Mouse (Mus musculus): ENCODE results near the gene Hmgcs1. TPM values are rescaled to one million over a fixed set of nuclear protein-coding genes. Genes with fewer than 3 reads are reported as not detected.
"Not testable (repeated sequence)": the region's sequence is repeated elsewhere in the genome, so short reads cannot be mapped to it uniquely, and the experiment has no call there.

Hmgcs1 gene
- polyA plus RNA-seq, 1 experiment from 2014 or later: 64.9 TPM

GRCm38 (mm10) chr13:119704280-119704679 is 14.1 kb downstream of the Hmgcs1 start:
- no peaks in the 10 kb centered on the region for H3K27me3 ChIP-seq
- in situ Hi-C loops (cut with MboI; ENCODE audit: low pct_unique_long_range_greater_than_20kb): no loop called here
- TF ChIP-seq CTCF (IDR thresholded peaks at IDR 0.05): no peak
- ATAC-seq: no peak
- ChIA-PET CTCF (no interaction called here), POLR2A (no interaction called here)
- no peak for DNase-seq (ENCODE audit: low read depth, low spot score)

- not testable (repeated sequence) for DNase-seq (ENCODE audit: low read depth, low spot score)
Measured at GRCm38 (mm10) chr13:119706278-119706880, 16.2 kb downstream of the Hmgcs1 start.

GRCm38 (mm10) chr13:119706953-119707352 is 16.8 kb downstream of the Hmgcs1 start:
- no peaks in the 10 kb centered on the region for H3K27me3 ChIP-seq
- no peak for TF ChIP-seq CTCF (IDR thresholded peaks at IDR 0.05)
- no peak for DNase-seq (ENCODE audit: low read depth, low spot score)
- ChIA-PET CTCF (interaction anchor here (0.6 to 2.0 kb wide), 2 partner anchors 13 to 16 kb away, joined by 4 to 8 read pairs; no protein-coding TSS in a partner anchor), POLR2A (interaction anchor here (0.9 kb wide), 1 partner anchor 13 kb away, joined by 3 read pairs; no protein-coding TSS in a partner anchor)
- no peak for ATAC-seq
- in situ Hi-C loops (cut with MboI; ENCODE audit: low pct_unique_long_range_greater_than_20kb): no loop called here

More at GRCm38 (mm10) chr13:119706278-119706880, 16.2 kb downstream of the Hmgcs1 start:
- in situ Hi-C loops (cut with MboI; ENCODE audit: low pct_unique_long_range_greater_than_20kb); ATAC-seq; H3K27me3 ChIP-seq: not testable (repeated sequence)
- POLR2A ChIA-PET: interaction anchor here (0.9 kb wide), 1 partner anchor 14 kb away, joined by 3 read pairs; no protein-coding TSS in a partner anchor
- CTCF ChIA-PET: interaction anchor here (1.0 to 2.0 kb wide), 2 partner anchors 9 to 13 kb away, joined by 3 to 8 read pairs; no protein-coding TSS in a partner anchor

- no peak for TF ChIP-seq CTCF (IDR thresholded peaks at IDR 0.05)
- CTCF ChIA-PET: no interaction called here
- POLR2A ChIA-PET: no interaction called here
- DNase-seq (ENCODE audit: low read depth, low spot score): no peak
- H3K27me3 ChIP-seq: no peaks in the 10 kb centered on the region
- in situ Hi-C loops (cut with MboI; ENCODE audit: low pct_unique_long_range_greater_than_20kb): no loop called here
- ATAC-seq: no peak
Measured at GRCm38 (mm10) chr13:119707906-119708305, 17.7 kb downstream of the Hmgcs1 start.

- peak; percentile 53 for ATAC-seq
- in situ Hi-C loops (cut with MboI; ENCODE audit: low pct_unique_long_range_greater_than_20kb): no loop called here
- H3K27me3 ChIP-seq: no peaks in the 10 kb centered on the region
- TF ChIP-seq CTCF (IDR thresholded peaks at IDR 0.05): no peak
- ChIA-PET POLR2A (interaction anchor here (0.6 kb wide), 1 partner anchor 61 kb away, joined by 3 read pairs; no protein-coding TSS in a partner anchor), CTCF (no interaction called here)
- no peak for DNase-seq (ENCODE audit: low read depth, low spot score)
Measured at GRCm38 (mm10) chr13:119708941-119709340, 18.8 kb downstream of the Hmgcs1 start.

GRCm38 (mm10) chr13:119709388-119710267 is 19.4 kb downstream of the Hmgcs1 start:
- ChIA-PET CTCF (interaction anchor here (1.7 kb wide), 1 partner anchor 11 kb away, joined by 5 read pairs; no protein-coding TSS in a partner anchor), POLR2A (no interaction called here)
- ATAC-seq (peak; percentile 20), DNase-seq (ENCODE audit: low read depth, low spot score) (no peak)
- H3K27me3 ChIP-seq: no peaks in the 10 kb centered on the region
- no peak for TF ChIP-seq CTCF (IDR thresholded peaks at IDR 0.05)
- in situ Hi-C loops (cut with MboI; ENCODE audit: low pct_unique_long_range_greater_than_20kb): no loop called here

- CTCF ChIA-PET: interaction anchor here (0.8 to 1.7 kb wide), 3 partner anchors 11 to 19 kb away, joined by 4 to 5 read pairs (median 5); no protein-coding TSS in a partner anchor
- DNase-seq (ENCODE audit: low read depth, low spot score) (no peak), ATAC-seq (no peak)
- TF ChIP-seq CTCF (IDR thresholded peaks at IDR 0.05): no peak
- POLR2A ChIA-PET: no interaction called here
- in situ Hi-C loops (cut with MboI; ENCODE audit: low pct_unique_long_range_greater_than_20kb): no loop called here
- H3K27me3 ChIP-seq: no peaks in the 10 kb centered on the region
Measured at GRCm38 (mm10) chr13:119710268-119710610, 20.1 kb downstream of the Hmgcs1 start.

- no peak for TF ChIP-seq CTCF (IDR thresholded peaks at IDR 0.05)
- in situ Hi-C loops (cut with MboI; ENCODE audit: low pct_unique_long_range_greater_than_20kb): no loop called here
- CTCF ChIA-PET: no interaction called here
- POLR2A ChIA-PET: interaction anchor here (1.4 kb wide), 1 partner anchor 19 kb away, joined by 3 read pairs; no protein-coding TSS in a partner anchor
- ATAC-seq (no peak), DNase-seq (ENCODE audit: low read depth, low spot score) (no peak)
- H3K27me3 ChIP-seq: no peaks in the 10 kb centered on the region
Measured at GRCm38 (mm10) chr13:119712463-119712862, 22.3 kb downstream of the Hmgcs1 start.

GRCm38 (mm10) chr13:119713107-119713787 is 23.1 kb downstream of the Hmgcs1 start:
- TF ChIP-seq CTCF (IDR thresholded peaks at IDR 0.05): no peak
- DNase-seq (ENCODE audit: low read depth, low spot score) (no peak), ATAC-seq (no peak)
- POLR2A ChIA-PET: no interaction called here
- in situ Hi-C loops (cut with MboI; ENCODE audit: low pct_unique_long_range_greater_than_20kb): no loop called here
- CTCF ChIA-PET: interaction anchor here (1.5 kb wide), 1 partner anchor 19 kb away, joined by 4 read pairs; no protein-coding TSS in a partner anchor
- no peaks in the 10 kb centered on the region for H3K27me3 ChIP-seq

GRCm38 (mm10) chr13:119713821-119714220 is 23.6 kb downstream of the Hmgcs1 start:
- DNase-seq (ENCODE audit: low read depth, low spot score) (no peak), ATAC-seq (no peak)
- ChIA-PET CTCF (interaction anchor here (1.5 kb wide), 1 partner anchor 18 kb away, joined by 4 read pairs; no protein-coding TSS in a partner anchor), POLR2A (no interaction called here)
- TF ChIP-seq CTCF (IDR thresholded peaks at IDR 0.05): no peak
- in situ Hi-C loops (cut with MboI; ENCODE audit: low pct_unique_long_range_greater_than_20kb): no loop called here
- no peaks in the 10 kb centered on the region for H3K27me3 ChIP-seq
